Mouse (Mus musculus): ENCODE measurements around the gene Uvssa. TPM values are rescaled to one million over a fixed set of nuclear protein-coding genes. Genes with fewer than 3 reads are reported as not detected.
A peak's percentile ranks its signal among the peaks of the same experiment; 100 is the strongest.
"Not testable (repeated sequence)": the region's sequence is repeated elsewhere in the genome, so short reads cannot be mapped to it uniquely, and the experiment has no call there.

The Uvssa gene
- polyA plus RNA-seq (2015; fragmentation: Nextera tagmentation; extraction: Ambion mirVana) = 9.2 and 9.5 TPM in 2 replicates

DNA sequence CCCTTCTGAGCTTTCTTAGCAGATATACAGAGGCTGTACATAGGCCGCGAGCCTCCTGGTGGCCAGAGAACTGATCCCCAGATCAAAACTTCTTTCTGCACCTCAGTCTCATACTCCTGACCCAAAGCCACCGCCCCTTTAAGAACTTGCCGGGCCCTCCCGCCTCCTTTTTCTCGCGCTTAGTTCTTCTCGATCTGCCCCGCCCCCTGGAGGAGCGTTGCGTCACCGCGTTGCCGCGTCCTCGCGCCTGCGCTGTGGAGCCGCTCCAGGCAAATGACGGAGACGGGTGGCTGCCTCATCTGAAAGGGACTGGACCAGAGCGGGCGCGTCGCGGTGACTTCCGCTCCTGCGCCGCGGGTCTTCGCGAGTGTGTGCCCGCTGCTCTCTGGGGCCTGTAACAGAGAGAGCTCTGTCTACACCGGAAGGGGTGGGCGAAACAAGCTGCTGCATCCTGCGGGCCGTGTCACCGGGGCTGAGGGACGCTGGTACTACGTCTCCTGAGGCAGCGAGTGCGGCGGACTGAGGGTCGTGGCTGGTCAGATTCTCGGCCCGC lies at the start of gene Uvssa:
TSS of gene Uvssa (plus strand) at position 248 of the 553 bp plus-strand sequence.
- peak within 1 kb of the TSS; percentile 84 for H3K9ac ChIP-seq (replicated peaks; ENCODE audit: low read length)
- no peaks in the 10 kb centered on the region for H3K9me3 ChIP-seq (ENCODE audit: low read length)
- peak within 1 kb of the TSS; percentile 78 for H3K4me3 ChIP-seq (ENCODE audit: low read length)
- peak within 1 kb of the TSS; percentile 98 for H3K27ac ChIP-seq (ENCODE audit: low read length)
- H3K4me1 ChIP-seq (ENCODE audit: insufficient read depth, low read length) = peaks cover 13% of the 10 kb centered on the region
- peak within 1 kb of the TSS; percentile 86 for H3K4me2 ChIP-seq (replicated peaks; ENCODE audit: low read depth, low read length)
- ATAC-seq (ENCODE audit: low FRiP score, low TSS enrichment) = peak; percentile 99
- H3K27me3 ChIP-seq (ENCODE audit: insufficient read depth, low read length) = no peaks in the 10 kb centered on the region
- WGBS = under 1% methylated on average over 46 of the region's 46 CpGs
- peaks cover 6% of the 10 kb centered on the region; the same call in 1 of the 2 replicates for H3K36me3 ChIP-seq (ENCODE audit: insufficient read depth, low read length)

DNA sequence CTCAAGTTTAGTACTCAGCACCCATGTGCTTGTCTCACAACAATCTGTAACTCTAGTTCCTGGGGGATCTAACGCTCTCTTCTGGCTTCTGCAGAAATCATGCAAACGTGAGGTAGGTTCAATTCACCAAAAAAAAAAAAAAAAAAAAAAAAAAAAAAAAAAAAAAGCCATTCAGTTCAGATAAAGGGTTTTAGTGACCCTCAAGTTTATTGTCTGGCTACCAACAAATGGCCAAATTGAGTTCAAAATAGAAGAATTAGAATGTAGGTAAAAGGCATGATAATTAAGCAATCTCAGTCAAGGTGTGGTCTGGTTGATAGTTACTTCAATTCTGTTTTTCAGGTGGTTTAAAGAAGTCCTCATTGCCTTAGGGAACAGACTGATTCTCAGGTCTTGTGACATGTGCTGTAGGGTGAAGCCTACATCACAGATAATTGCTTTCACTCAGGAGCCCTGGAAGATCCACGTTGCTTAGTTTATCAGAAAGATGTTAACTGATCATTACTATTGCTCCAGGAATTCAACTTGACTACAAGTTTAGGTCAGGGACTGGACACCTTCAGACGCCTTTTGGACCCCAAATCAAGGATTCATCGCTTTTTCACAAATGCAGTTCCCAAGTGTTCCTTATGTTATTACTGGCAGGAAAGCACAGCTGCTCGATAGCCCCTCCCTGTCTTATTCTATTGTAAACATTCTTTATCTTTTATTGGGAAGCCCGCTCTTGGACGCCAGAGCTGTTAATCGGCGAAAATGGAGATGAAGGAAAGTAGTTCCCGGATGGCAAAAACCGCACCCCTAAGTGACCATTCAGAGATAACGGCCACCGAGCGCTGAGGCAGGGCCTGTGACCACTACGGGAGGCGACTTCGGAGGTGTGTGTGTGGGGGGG lies 43.7 kb upstream of the Uvssa start:
- H3K27ac ChIP-seq (ENCODE audit: low read length) = peak overlapping the region; percentile 77
- H3K36me3 ChIP-seq (ENCODE audit: insufficient read depth, low read length) = peaks cover 14% of the 10 kb centered on the region
- peaks cover 19% of the 10 kb centered on the region for H3K4me1 ChIP-seq (ENCODE audit: insufficient read depth, low read length)
- 24% methylated on average over 18 of the region's 18 CpGs for WGBS
- H3K27me3 ChIP-seq (ENCODE audit: insufficient read depth, low read length) = no peaks in the 10 kb centered on the region
- peaks cover 9% of the 10 kb centered on the region; the same call in 1 of the 2 replicates for H3K9me3 ChIP-seq (ENCODE audit: low read length)
- H3K4me3 ChIP-seq (ENCODE audit: low read length) = peak overlapping the region; percentile 98
- no peak for ATAC-seq (ENCODE audit: low FRiP score, low TSS enrichment)
- peak overlapping the region; percentile 63 for H3K4me2 ChIP-seq (replicated peaks; ENCODE audit: low read depth, low read length)
- H3K9ac ChIP-seq (replicated peaks; ENCODE audit: low read length) = peak overlapping the region; percentile 78

DNA sequence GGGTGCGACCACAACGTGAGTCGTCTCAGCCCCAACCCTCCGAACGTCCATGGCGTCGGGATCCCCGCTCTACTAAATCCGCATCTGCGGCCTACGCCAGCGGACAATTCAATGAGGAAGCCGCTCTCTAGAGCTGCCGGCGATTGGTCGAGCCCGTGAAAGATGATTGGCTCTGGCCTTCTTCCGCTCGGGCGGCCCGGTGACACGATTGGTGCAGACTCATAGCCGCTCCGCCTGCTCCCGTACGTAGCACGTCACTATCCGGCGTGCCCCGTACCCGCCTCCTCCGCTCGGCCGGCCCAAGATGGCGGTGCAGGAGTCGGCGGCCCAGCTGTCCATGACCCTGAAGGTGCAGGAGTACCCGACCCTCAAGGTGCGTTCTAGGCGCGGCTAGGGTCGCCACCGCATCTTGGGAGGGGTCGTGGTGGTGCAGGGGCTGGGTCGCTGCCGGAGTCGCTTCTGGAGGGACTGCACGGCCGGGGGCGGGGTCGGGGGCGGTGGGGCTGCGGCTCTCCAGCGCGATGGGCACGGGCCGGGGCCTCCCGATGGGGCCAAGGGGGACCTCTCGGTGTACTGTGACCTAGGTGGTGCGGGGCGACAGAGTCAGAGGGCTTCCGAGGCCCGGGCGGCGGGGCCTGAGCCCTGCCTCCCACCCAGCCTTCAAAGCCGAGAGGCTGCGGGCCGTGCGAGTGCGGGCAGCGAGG lies 42.9 kb upstream of the Uvssa start, which contains the start of gene Maea:
TSS of gene Maea (plus strand) at position 237 of the 704 bp plus-strand sequence.
- no peaks in the 10 kb centered on the region for H3K27me3 ChIP-seq (ENCODE audit: insufficient read depth, low read length)
- H3K4me3 ChIP-seq (ENCODE audit: low read length) = peak within 1 kb of the TSS; percentile 98
- H3K27ac ChIP-seq (ENCODE audit: low read length) = peak within 1 kb of the TSS; percentile 77
- H3K4me2 ChIP-seq (replicated peaks; ENCODE audit: low read depth, low read length) = peak within 1 kb of the TSS; percentile 83
- under 1% methylated on average over 65 of the region's 71 CpGs for WGBS
- H3K4me1 ChIP-seq (ENCODE audit: insufficient read depth, low read length) = peaks cover 19% of the 10 kb centered on the region
- peaks cover 14% of the 10 kb centered on the region for H3K36me3 ChIP-seq (ENCODE audit: insufficient read depth, low read length)
- H3K9me3 ChIP-seq (ENCODE audit: low read length) = peaks cover 9% of the 10 kb centered on the region; the same call in 1 of the 2 replicates
- H3K9ac ChIP-seq (replicated peaks; ENCODE audit: low read length) = peak within 1 kb of the TSS; percentile 96
- ATAC-seq (ENCODE audit: low FRiP score, low TSS enrichment) = peak; percentile 100

DNA sequence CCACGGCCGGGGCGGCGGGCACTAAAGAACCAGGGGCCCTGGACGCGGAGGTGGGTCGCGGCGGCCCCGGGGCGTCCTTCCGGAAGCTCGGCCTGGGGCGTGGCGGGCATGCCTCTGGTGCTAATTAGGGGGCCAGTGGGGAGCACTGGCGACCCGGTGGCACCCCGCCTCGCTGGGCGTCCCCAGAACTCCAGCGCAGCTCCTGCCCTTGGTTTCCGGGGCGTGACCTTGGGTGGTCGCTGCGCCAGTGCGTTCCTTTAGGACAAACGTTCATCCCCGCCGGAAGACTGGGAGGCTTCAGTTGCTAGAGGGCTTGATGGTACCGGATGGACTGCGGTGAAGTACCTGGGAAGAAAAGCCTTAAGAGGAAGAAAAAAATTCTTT lies 42.4 kb upstream of the Uvssa start:
- no peak; the same call in 1 of the 2 replicates for ATAC-seq (ENCODE audit: low FRiP score, low TSS enrichment)
- Histone ChIP-seq H3K9ac (replicated peaks; ENCODE audit: low read length) (peak overlapping the region; percentile 96), H3K36me3 (ENCODE audit: insufficient read depth, low read length) (peaks cover 14% of the 10 kb centered on the region), H3K9me3 (ENCODE audit: low read length) (peaks cover 9% of the 10 kb centered on the region; the same call in 1 of the 2 replicates), H3K4me1 (ENCODE audit: insufficient read depth, low read length) (peaks cover 19% of the 10 kb centered on the region), H3K27ac (ENCODE audit: low read length) (peak overlapping the region; percentile 75), H3K4me3 (ENCODE audit: low read length) (peak overlapping the region; percentile 98), H3K27me3 (ENCODE audit: insufficient read depth, low read length) (no peaks in the 10 kb centered on the region), H3K4me2 (replicated peaks; ENCODE audit: low read depth, low read length) (peak overlapping the region; percentile 83)
- under 1% methylated on average over 20 of the region's 31 CpGs for WGBS

DNA sequence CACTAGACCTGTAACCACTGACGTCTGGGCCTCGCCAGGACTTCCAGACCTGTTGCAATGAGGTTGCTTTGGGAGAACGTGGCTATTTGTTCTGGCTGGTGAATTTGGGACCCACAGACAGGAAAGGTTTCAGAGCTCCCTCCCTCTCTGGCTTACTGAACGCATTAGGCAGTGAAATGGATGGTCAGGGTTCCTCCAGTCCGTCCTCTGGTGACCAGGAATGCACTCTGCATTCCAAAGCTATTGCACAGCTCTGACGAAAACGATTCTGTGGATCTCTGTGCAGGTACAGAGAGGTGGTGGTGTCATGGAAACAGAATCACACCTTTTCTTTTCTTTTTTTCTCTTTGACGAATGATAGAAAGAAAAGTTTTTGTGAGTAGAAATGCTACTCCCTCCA lies 41.1 kb upstream of the Uvssa start:
- H3K4me2 ChIP-seq (replicated peaks; ENCODE audit: low read depth, low read length) = 0 out of 2 replicates have a peak overlapping the region, but pooled peaks have one; percentile 7
- no peak for ATAC-seq (ENCODE audit: low FRiP score, low TSS enrichment)
- H3K36me3 ChIP-seq (ENCODE audit: insufficient read depth, low read length) = peaks cover 14% of the 10 kb centered on the region
- peaks cover 9% of the 10 kb centered on the region; the same call in 1 of the 2 replicates for H3K9me3 ChIP-seq (ENCODE audit: low read length)
- peaks cover 19% of the 10 kb centered on the region for H3K4me1 ChIP-seq (ENCODE audit: insufficient read depth, low read length)
- no peak overlapping the region for H3K9ac ChIP-seq (replicated peaks; ENCODE audit: low read length)
- 60% methylated on average over 8 of the region's 8 CpGs for WGBS
- no peaks in the 10 kb centered on the region for H3K27me3 ChIP-seq (ENCODE audit: insufficient read depth, low read length)
- H3K4me3 ChIP-seq (ENCODE audit: low read length) = no peak overlapping the region
- no peak overlapping the region for H3K27ac ChIP-seq (ENCODE audit: low read length)

DNA sequence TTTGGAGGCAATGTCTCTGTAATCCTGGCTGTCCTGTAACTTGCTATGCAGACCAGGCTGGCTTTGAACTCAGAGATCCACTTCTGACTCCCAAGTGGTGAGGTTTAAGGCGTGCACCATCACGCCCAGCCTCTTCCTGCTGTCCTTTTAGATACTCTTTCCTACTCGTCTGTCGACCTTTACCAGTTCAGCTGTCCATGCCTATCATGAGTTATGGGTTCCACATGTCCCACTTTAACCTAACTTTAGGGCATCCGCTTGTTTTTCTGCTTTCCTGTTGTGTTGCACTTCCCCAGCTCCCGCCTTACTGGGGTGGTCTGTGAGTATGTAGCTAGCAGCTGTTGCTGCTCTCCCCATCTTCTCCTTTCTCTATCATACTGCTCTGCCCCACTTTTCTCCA lies 37.2 kb upstream of the Uvssa start:
- no peak overlapping the region for H3K4me3 ChIP-seq (ENCODE audit: low read length)
- 73% methylated on average over 6 of the region's 6 CpGs for WGBS
- H3K4me2 ChIP-seq (replicated peaks; ENCODE audit: low read depth, low read length) = no peak overlapping the region
- no peak for ATAC-seq (ENCODE audit: low FRiP score, low TSS enrichment)
- H3K4me1 ChIP-seq (ENCODE audit: insufficient read depth, low read length) = peaks cover 16% of the 10 kb centered on the region
- no peaks in the 10 kb centered on the region for H3K9me3 ChIP-seq (ENCODE audit: low read length)
- H3K27ac ChIP-seq (ENCODE audit: low read length) = no peak overlapping the region
- H3K9ac ChIP-seq (replicated peaks; ENCODE audit: low read length) = no peak overlapping the region
- peaks cover 14% of the 10 kb centered on the region for H3K36me3 ChIP-seq (ENCODE audit: insufficient read depth, low read length)
- no peaks in the 10 kb centered on the region for H3K27me3 ChIP-seq (ENCODE audit: insufficient read depth, low read length)

DNA sequence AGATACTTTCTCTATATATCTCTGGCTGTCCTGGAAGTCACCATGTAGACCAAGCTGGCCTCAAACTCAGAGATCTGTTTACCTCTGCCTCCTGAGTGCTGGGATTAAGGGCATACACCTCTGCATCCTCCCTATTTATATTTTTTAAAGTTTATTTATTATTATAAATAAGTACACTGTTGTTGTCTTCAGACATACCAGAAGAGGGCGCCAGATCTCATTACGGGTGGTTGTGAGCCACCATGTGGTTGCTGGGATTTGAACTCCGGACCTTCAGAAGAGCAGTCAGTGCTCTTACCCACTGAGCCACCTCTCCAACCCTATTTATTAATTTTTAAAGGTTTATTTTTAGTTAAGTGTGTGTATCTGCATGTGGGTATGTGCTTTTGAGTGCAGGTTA lies 36.1 kb upstream of the Uvssa start:
- not testable (repeated sequence) for H3K9ac ChIP-seq (replicated peaks; ENCODE audit: low read length); H3K4me3 ChIP-seq (ENCODE audit: low read length); H3K9me3 ChIP-seq (ENCODE audit: low read length); H3K4me1 ChIP-seq (ENCODE audit: insufficient read depth, low read length); H3K27me3 ChIP-seq (ENCODE audit: insufficient read depth, low read length); ATAC-seq (ENCODE audit: low FRiP score, low TSS enrichment); H3K27ac ChIP-seq (ENCODE audit: low read length); H3K4me2 ChIP-seq (replicated peaks; ENCODE audit: low read depth, low read length)
- 82% methylated on average over 3 of the region's 3 CpGs for WGBS
- peaks cover 14% of the 10 kb centered on the region for H3K36me3 ChIP-seq (ENCODE audit: insufficient read depth, low read length)

DNA sequence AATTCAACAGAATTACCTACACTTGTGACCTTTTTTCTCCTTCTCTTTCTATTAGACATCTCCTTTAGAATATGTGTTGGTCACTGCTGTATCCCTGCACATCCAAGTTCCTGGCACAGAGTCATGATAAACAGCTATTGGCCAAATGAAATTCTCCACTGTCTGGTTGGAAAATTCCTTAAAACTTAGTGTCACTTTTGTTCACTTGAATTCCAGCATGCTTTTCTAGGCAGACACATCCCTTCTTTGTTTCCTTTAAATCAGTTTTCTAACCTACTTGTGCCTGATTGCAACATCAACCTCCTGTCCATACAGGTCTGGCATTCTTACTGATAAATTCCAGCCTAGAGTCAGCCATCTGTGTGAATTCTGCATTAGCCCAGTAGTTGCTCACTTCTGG lies 35.5 kb upstream of the Uvssa start:
- no peak overlapping the region for H3K27ac ChIP-seq (ENCODE audit: low read length)
- no peak overlapping the region for H3K9ac ChIP-seq (replicated peaks; ENCODE audit: low read length)
- H3K36me3 ChIP-seq (ENCODE audit: insufficient read depth, low read length) = peaks cover 14% of the 10 kb centered on the region
- H3K4me3 ChIP-seq (ENCODE audit: low read length) = no peak overlapping the region
- H3K4me2 ChIP-seq (replicated peaks; ENCODE audit: low read depth, low read length) = no peak overlapping the region
- H3K4me1 ChIP-seq (ENCODE audit: insufficient read depth, low read length) = no peaks in the 10 kb centered on the region
- ATAC-seq (ENCODE audit: low FRiP score, low TSS enrichment) = no peak
- no peaks in the 10 kb centered on the region for H3K9me3 ChIP-seq (ENCODE audit: low read length)
- H3K27me3 ChIP-seq (ENCODE audit: insufficient read depth, low read length) = no peaks in the 10 kb centered on the region

DNA sequence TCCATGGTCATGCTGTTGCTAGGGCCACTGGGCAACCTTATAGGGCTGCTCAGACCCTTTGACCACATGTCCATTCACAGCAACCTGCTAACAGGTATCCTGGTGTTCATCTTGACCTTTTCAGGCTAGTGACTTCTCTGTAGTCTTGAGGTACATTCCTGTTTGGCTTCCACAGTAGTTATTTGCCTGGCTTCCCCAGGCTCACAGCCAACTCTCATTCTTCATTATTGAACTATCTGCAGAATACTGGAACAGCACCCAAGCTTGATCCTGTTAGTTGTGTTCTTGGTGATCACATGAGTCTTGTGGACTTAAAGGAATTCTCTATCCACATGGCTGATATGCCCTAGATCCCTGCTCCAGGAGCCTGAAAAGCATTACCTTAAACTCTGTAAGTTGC lies 34.8 kb upstream of the Uvssa start:
- no peak for ATAC-seq (ENCODE audit: low FRiP score, low TSS enrichment)
- no peaks in the 10 kb centered on the region for H3K9me3 ChIP-seq (ENCODE audit: low read length)
- no peak overlapping the region for H3K4me3 ChIP-seq (ENCODE audit: low read length)
- no peak overlapping the region for H3K4me2 ChIP-seq (replicated peaks; ENCODE audit: low read depth, low read length)
- H3K36me3 ChIP-seq (ENCODE audit: insufficient read depth, low read length) = peaks cover 8% of the 10 kb centered on the region
- H3K27me3 ChIP-seq (ENCODE audit: insufficient read depth, low read length) = no peaks in the 10 kb centered on the region
- no peaks in the 10 kb centered on the region for H3K4me1 ChIP-seq (ENCODE audit: insufficient read depth, low read length)
- H3K9ac ChIP-seq (replicated peaks; ENCODE audit: low read length) = no peak overlapping the region
- no peak overlapping the region for H3K27ac ChIP-seq (ENCODE audit: low read length)

Measured in kidney, embryonic 16.5 days (tissue).